Mouse (Mus musculus) MEL (cell line): Measurements from ENCODE around the gene Nhlrc3. TPM values are rescaled to one million over a fixed set of nuclear protein-coding genes. Genes with fewer than 3 reads are reported as not detected.
A peak's percentile ranks its signal among the peaks of the same experiment; 100 is the strongest.

Experiments
- DNase-seq: peaks from one replicate; pipeline ENCODE4 v3.0.0; 2011; ENCODE audit warnings: low read depth, low spot score
- H3K27ac ChIP-seq: 2 replicates; pipeline ENCODE4 v1.5.1; 2012; ENCODE audit warnings: low read depth, mild to moderate bottlenecking, control low read depth, low read length, moderate library complexity; ENCODE audit not compliant: control insufficient read depth
- H3K27me3 ChIP-seq, 2 experiments: fragments of 150-350 bp in 1 of 2; sonication (generic) in 1 of 2; 2 replicates each; pipeline ENCODE4 v1.6.1; 2012; ENCODE audit warnings: low read length in 2 of 2, mild to moderate bottlenecking in 2 of 2, improper control_type of control experiment in 1 of 2, moderate library complexity in 1 of 2; ENCODE audit not compliant: insufficient read depth in 2 of 2, control insufficient read depth in 1 of 2
- H3K36me3 ChIP-seq, 2 experiments: 2 replicates each; pipeline ENCODE4 v1.6.1; 2012 to 2014; ENCODE audit warnings: low read length in 2 of 2, improper control_type of control experiment in 1 of 2, inconsistent platforms in 1 of 2, mild to moderate bottlenecking in 1 of 2; ENCODE audit not compliant: insufficient read depth in 2 of 2, control insufficient read depth in 1 of 2
- H3K4me1 ChIP-seq, 2 experiments: fragments of 150-350 bp in 1 of 2; sonication (generic) in 1 of 2; 2 replicates each; pipeline ENCODE4 v1.6.1; 2012; ENCODE audit warnings: low read length in 2 of 2, improper control_type of control experiment in 1 of 2, mild to moderate bottlenecking in 1 of 2; ENCODE audit not compliant: insufficient read depth in 2 of 2, control insufficient read depth in 1 of 2
- H3K4me3 ChIP-seq, 2 experiments: fragments of 150-350 bp in 1 of 2; sonication (generic) in 1 of 2; 2 replicates each; pipeline ENCODE4 v1.5.1; 2012; ENCODE audit warnings: low read depth in 2 of 2, low read length in 2 of 2, mild to moderate bottlenecking in 2 of 2, moderate library complexity in 2 of 2, control low read depth in 1 of 2, improper control_type of control experiment in 1 of 2; ENCODE audit not compliant: control insufficient read depth in 1 of 2, insufficient read depth in 1 of 2
- H3K79me2 ChIP-seq: 2 replicates; pipeline ENCODE4 v1.6.1; 2012; ENCODE audit warnings: mild to moderate bottlenecking, low read length, moderate library complexity; ENCODE audit not compliant: control insufficient read depth, poor library complexity, insufficient read depth
- H3K9ac ChIP-seq: 2 replicates; pipeline ENCODE4 v1.6.1; 2012; ENCODE audit warnings: low read depth, mild to moderate bottlenecking, control low read depth, low read length, moderate library complexity; ENCODE audit not compliant: control insufficient read depth, poor library complexity, severe bottlenecking
- H3K9me3 ChIP-seq: fragments of 150-350 bp; sonication (generic); replicated peaks from 2 replicates; pipeline ENCODE4 v1.6.1; 2012; ENCODE audit warnings: mild to moderate bottlenecking, low read length, improper control_type of control experiment, moderate library complexity; ENCODE audit not compliant: insufficient read depth
- BHLHE40 ChIP-seq: IDR thresholded peaks from 2 replicates; pipeline ENCODE4 v1.6.1; 2012; ENCODE audit warnings: low read depth, mild to moderate bottlenecking, inconsistent platforms, low read length, improper control_type of control experiment, borderline replicate concordance
- CHD2 ChIP-seq: IDR thresholded peaks from 2 replicates; pipeline ENCODE4 v1.6.1; 2011; ENCODE audit warnings: low read length, improper control_type of control experiment
- CTCF ChIP-seq, 3 experiments: IDR thresholded peaks in 2 of 3; conservative IDR thresholded peaks in 1 of 3; 2 replicates each; pipeline ENCODE4 v1.5.1; 2011 to 2012; ENCODE audit warnings: low read length in 3 of 3, low read depth in 2 of 3, mild to moderate bottlenecking in 2 of 3, improper control_type of control experiment in 1 of 3, inconsistent platforms in 1 of 3, mixed read lengths in 1 of 3, moderate library complexity in 1 of 3; ENCODE audit not compliant: control insufficient read depth in 1 of 3, insufficient read depth in 1 of 3, poor library complexity in 1 of 3, severe bottlenecking in 1 of 3
- EP300 ChIP-seq, 2 experiments: IDR thresholded peaks; 2 replicates each; pipeline ENCODE4 v1.6.1; 2011; ENCODE audit warnings: improper control_type of control experiment in 2 of 2, low read length in 2 of 2, low read depth in 1 of 2, mild to moderate bottlenecking in 1 of 2
- ETS1 ChIP-seq: IDR thresholded peaks from 2 replicates; pipeline ENCODE4 v1.6.1; 2012; ENCODE audit warnings: low read depth, mild to moderate bottlenecking, inconsistent platforms, low read length, improper control_type of control experiment, moderate library complexity
- GABPA ChIP-seq: IDR thresholded peaks from 2 replicates; pipeline ENCODE4 v1.6.1; 2012; ENCODE audit warnings: low read depth, mild to moderate bottlenecking, inconsistent platforms, low read length, improper control_type of control experiment, moderate library complexity
- GATA1 ChIP-seq: IDR thresholded peaks from 2 replicates; pipeline ENCODE4 v1.6.1; 2011; ENCODE audit warnings: low read depth, low read length, improper control_type of control experiment
- HCFC1 ChIP-seq: IDR thresholded peaks from 2 replicates; pipeline ENCODE4 v1.6.1; 2012; ENCODE audit warnings: low read depth, mild to moderate bottlenecking, inconsistent platforms, low read length, improper control_type of control experiment, moderate library complexity
- JUND ChIP-seq: IDR thresholded peaks from 2 replicates; pipeline ENCODE4 v1.6.1; 2011; ENCODE audit warnings: low read depth, mild to moderate bottlenecking, improper control_type of control experiment, low read length
- KAT2A ChIP-seq: conservative IDR thresholded peaks from 2 replicates; pipeline ENCODE4 v1.6.1; 2012; ENCODE audit warnings: low read depth, low read length, improper control_type of control experiment, inconsistent platforms
- MAFK ChIP-seq: IDR thresholded peaks from 2 replicates; pipeline ENCODE4 v1.6.1; 2011; ENCODE audit warnings: low read depth, mild to moderate bottlenecking, low read length, improper control_type of control experiment, borderline replicate concordance
- MAX ChIP-seq: IDR thresholded peaks from 2 replicates; pipeline ENCODE4 v1.6.1; 2011; ENCODE audit warnings: low read length, improper control_type of control experiment
- MAZ ChIP-seq: IDR thresholded peaks from 2 replicates; pipeline ENCODE4 v1.6.1; 2012; ENCODE audit warnings: low read depth, mild to moderate bottlenecking, inconsistent platforms, low read length, improper control_type of control experiment
- MXI1 ChIP-seq: IDR thresholded peaks from 2 replicates; pipeline ENCODE4 v1.6.1; 2011; ENCODE audit warnings: mild to moderate bottlenecking, low read depth, low read length, improper control_type of control experiment
- MYB ChIP-seq: IDR thresholded peaks from 2 replicates; pipeline ENCODE4 v1.6.1; 2011; ENCODE audit warnings: mild to moderate bottlenecking, low read depth, low read length, improper control_type of control experiment
- MYC ChIP-seq: IDR thresholded peaks from 2 replicates; pipeline ENCODE4 v1.6.1; 2011; ENCODE audit warnings: low read depth, mild to moderate bottlenecking, low read length, improper control_type of control experiment, moderate library complexity
- NELFE ChIP-seq: IDR thresholded peaks from 2 replicates; pipeline ENCODE4 v1.6.1; 2011; ENCODE audit warnings: low read depth, low read length, improper control_type of control experiment
- POLR2A ChIP-seq, 2 experiments: IDR thresholded peaks; 2 replicates each; pipeline ENCODE4 v1.6.1; 2011 to 2012; ENCODE audit warnings: low read length in 2 of 2, mild to moderate bottlenecking in 2 of 2, control low read depth in 1 of 2, improper control_type of control experiment in 1 of 2, low read depth in 1 of 2, moderate library complexity in 1 of 2; ENCODE audit not compliant: control insufficient read depth in 1 of 2, insufficient read depth in 1 of 2, poor library complexity in 1 of 2
- POLR2AphosphoS2 ChIP-seq: IDR thresholded peaks from 2 replicates; pipeline ENCODE4 v1.6.1; 2011; ENCODE audit warnings: low read length, improper control_type of control experiment
- POLR2AphosphoS5 ChIP-seq: IDR thresholded peaks from 2 replicates; pipeline ENCODE4 v1.6.1; 2012; ENCODE audit warnings: low read depth, borderline replicate concordance, mild to moderate bottlenecking, inconsistent platforms, low read length, moderate library complexity, mixed read lengths
- RCOR1 ChIP-seq: IDR thresholded peaks from 2 replicates; pipeline ENCODE4 v1.6.1; 2012; ENCODE audit warnings: low read depth, mild to moderate bottlenecking, inconsistent platforms, low read length, improper control_type of control experiment
- SIN3A ChIP-seq: IDR thresholded peaks from 2 replicates; pipeline ENCODE4 v1.6.1; 2012; ENCODE audit warnings: low read length, improper control_type of control experiment, inconsistent platforms
- SMC3 ChIP-seq: IDR thresholded peaks from 2 replicates; pipeline ENCODE4 v1.6.1; 2011; ENCODE audit warnings: low read depth, low read length, improper control_type of control experiment
- TAL1 ChIP-seq: IDR thresholded peaks from 2 replicates; pipeline ENCODE4 v1.6.1; 2012; ENCODE audit warnings: mild to moderate bottlenecking, inconsistent platforms, low read length, moderate library complexity, mixed read lengths
- TBP ChIP-seq: IDR thresholded peaks from 2 replicates; pipeline ENCODE4 v1.8.0; 2011; ENCODE audit warnings: low read depth, low read length, improper control_type of control experiment
- TCF12 ChIP-seq: IDR thresholded peaks from 2 replicates; pipeline ENCODE4 v1.6.1; 2014; ENCODE audit warnings: low read depth, mild to moderate bottlenecking, inconsistent platforms, low read length, improper control_type of control experiment, moderate library complexity
- UBTF ChIP-seq: IDR thresholded peaks from 2 replicates; pipeline ENCODE4 v1.6.1; 2012; ENCODE audit warnings: low read depth, mild to moderate bottlenecking, inconsistent platforms, low read length, improper control_type of control experiment, moderate library complexity, borderline replicate concordance; ENCODE audit not compliant: insufficient read depth
- USF1 ChIP-seq: IDR thresholded peaks from 2 replicates; pipeline ENCODE4 v1.6.1; 2014; ENCODE audit warnings: low read depth, mild to moderate bottlenecking, inconsistent platforms, low read length, improper control_type of control experiment, moderate library complexity
- ZC3H11A ChIP-seq: IDR thresholded peaks from 2 replicates; pipeline ENCODE4 v1.6.1; 2012; ENCODE audit warnings: low read depth, mild to moderate bottlenecking, inconsistent platforms, low read length, improper control_type of control experiment
- ZMIZ1 ChIP-seq: IDR thresholded peaks from 2 replicates; pipeline ENCODE4 v1.6.1; 2012; ENCODE audit warnings: low read depth, mild to moderate bottlenecking, inconsistent platforms, low read length, improper control_type of control experiment, moderate library complexity
- ZNF384 ChIP-seq: IDR thresholded peaks from 2 replicates; pipeline ENCODE4 v1.6.1; 2012; ENCODE audit warnings: low read depth, mild to moderate bottlenecking, inconsistent platforms, low read length, improper control_type of control experiment
- polyA plus RNA-seq, 2 experiments: library from polyadenylated mRNA; stranded (reverse) in 1 of 2; unstranded in 1 of 2; fragments of >175 nt in 1 of 2; fragments of >200 nt in 1 of 2; gene quantifications; 2 replicates each; pipeline versions ENCODE4 v1.2.1 to v1.2.4; 2012; ENCODE audit warnings: low replicate concordance in 2 of 2, low read depth in 1 of 2; ENCODE audit not compliant: insufficient read length in 2 of 2, insufficient read depth in 1 of 2, missing spikeins in 1 of 2
- total RNA-seq: library from RNA; depleted of rRNA; stranded (reverse); fragments of 300-350 nt; gene quantifications from 2 replicates; pipeline ENCODE4 v1.2.3, GENCODE M21; 2012

The Nhlrc3 gene
- total and polyA plus RNA-seq, 3 experiments: 6.7 to 9.1 TPM; not detected in 1

GRCm38 (mm10) chr3:53488353-53488752 lies 25.2 kb upstream of the Nhlrc3 start, which contains the start of gene Stoml3:
Gene Stoml3 (plus strand): TSS chr3:53488653.
- Histone ChIP-seq H3K9ac (no peak within 1 kb of the TSS), H3K4me1 (peaks cover 0 to 13% of the 10 kb centered on the region in 2 experiments; a peak in 2 of 4 replicates), H3K79me2 (no peaks in the 10 kb centered on the region), H3K4me3 (no peak within 1 kb of the TSS), H3K36me3 (no peaks in the 10 kb centered on the region; a peak in 2 of 4 replicates), H3K27me3 (no peaks in the 10 kb centered on the region), H3K27ac (no peak within 1 kb of the TSS), H3K9me3 (no peaks in the 10 kb centered on the region)
- no peak for DNase-seq
- TF ChIP-seq UBTF (no peak), MAFK (no peak), EP300 (IDR thresholded peaks at IDR 0.05; ENCODE audit: low read depth in 1 of 2, low read length in 2 of 2) (no peak), ETS1 (no peak), MAZ (no peak), MAX (no peak), GATA1 (no peak), KAT2A (no peak), RCOR1 (no peak), MXI1 (no peak), ZC3H11A (no peak), POLR2AphosphoS5 (no peak), TCF12 (no peak), GABPA (no peak), HCFC1 (no peak), TBP (no peak), USF1 (no peak), POLR2AphosphoS2 (no peak), NELFE (no peak)

GRCm38 (mm10) chr3:53486996-53487576 lies 24.0 kb upstream of the Nhlrc3 start:
- H3K4me1 ChIP-seq: peaks cover 0 to 13% of the 10 kb centered on the region in 2 experiments; a peak in 2 of 4 replicates
- no peak overlapping the region for H3K27ac ChIP-seq
- no peak overlapping the region for H3K4me3 ChIP-seq
- DNase-seq: peak; percentile 49
- no peaks in the 10 kb centered on the region for H3K79me2 ChIP-seq
- H3K9me3 ChIP-seq: no peaks in the 10 kb centered on the region
- no peaks in the 10 kb centered on the region for H3K27me3 ChIP-seq
- no peak overlapping the region for H3K9ac ChIP-seq
- H3K36me3 ChIP-seq: no peaks in the 10 kb centered on the region; a peak in 3 of 4 replicates
- TF ChIP-seq GABPA: no peak
- no peak for TF ChIP-seq JUND
- TF ChIP-seq SMC3: no peak
- TF ChIP-seq MYB: no peak
- TF ChIP-seq NELFE: no peak
- no peak for TF ChIP-seq MAFK
- no peak for TF ChIP-seq MYC
- no peak for TF ChIP-seq HCFC1
- no peak for TF ChIP-seq POLR2A (IDR thresholded peaks at IDR 0.05; ENCODE audit: control insufficient read depth in 1 of 2, insufficient read depth in 1 of 2, low read depth in 1 of 2, low read length in 2 of 2, poor library complexity in 1 of 2)
- peak; percentile 55 for TF ChIP-seq GATA1
- no peak for TF ChIP-seq ZMIZ1
- no peak for TF ChIP-seq ZC3H11A
- TF ChIP-seq CHD2: no peak
- TF ChIP-seq TCF12: no peak
- TF ChIP-seq ZNF384: no peak
- no peak for TF ChIP-seq BHLHE40
- no peak for TF ChIP-seq USF1
- TF ChIP-seq CTCF (IDR thresholded peaks at IDR 0.05 in 2 of 3, conservative IDR thresholded peaks at IDR 0.05 in 1 of 3; ENCODE audit: control insufficient read depth in 1 of 3, insufficient read depth in 1 of 3, low read depth in 2 of 3, low read length in 3 of 3, poor library complexity in 1 of 3, severe bottlenecking in 1 of 3): no peak
- peak; percentile 73; the same call in 1 of the 2 replicates for TF ChIP-seq TBP
- TF ChIP-seq TAL1: no peak
- no peak for TF ChIP-seq UBTF
- TF ChIP-seq SIN3A: no peak
- TF ChIP-seq KAT2A: no peak
